Mouse (Mus musculus): ENCODE results near the gene Ncor2. TPM values are rescaled to one million over a fixed set of nuclear protein-coding genes. Genes with fewer than 3 reads are reported as not detected.

The Ncor2 gene
- polyA plus RNA-seq, 2 experiments, result 3.5 to 4.4 TPM

- Histone ChIP-seq H3K4me2 (ENCODE audit: low read depth) (no peak overlapping the region), H3K4me1 (replicated peaks; ENCODE audit: control insufficient read depth in 2 of 2, insufficient read depth in 2 of 2, low read length in 1 of 2) (no peaks in the 10 kb centered on the region; a peak in 1 of 4 replicates), H3K4me3 (ENCODE audit: insufficient read depth in 1 of 2, low read depth in 2 of 2, low read length in 2 of 2) (no peak overlapping the region), H3K27ac (no peak overlapping the region), H3K36me3 (replicated peaks; ENCODE audit: control insufficient read depth, insufficient read depth, low read depth) (no peaks in the 10 kb centered on the region), H3K9ac (replicated peaks) (no peak overlapping the region), H3K9me3 (ENCODE audit: control insufficient read depth, low read length) (no peaks in the 10 kb centered on the region), H3K27me3 (ENCODE audit: control insufficient read depth, insufficient read depth, low read length) (no peaks in the 10 kb centered on the region)
- no peak for DNase-seq (ENCODE audit: low read depth in 3 of 3, low spot score in 3 of 3)
- TF ChIP-seq CTCF (IDR thresholded peaks at IDR 0.05; ENCODE audit: low read depth) (no peak), EP300 (IDR thresholded peaks at IDR 0.05; ENCODE audit: low read depth) (no peak)
- ATAC-seq (ENCODE audit: insufficient read depth), result no peak
- WGBS (ENCODE audit: insufficient replicate concordance), result 78% methylated on average over 7 of the region's 7 CpGs
Observed at GRCm38 (mm10) chr5:125122049-125122448, 57.0 kb downstream of the Ncor2 start.

- 72% methylated on average over 17 of the region's 17 CpGs for WGBS (ENCODE audit: insufficient replicate concordance)
- no peak for DNase-seq (ENCODE audit: low read depth in 3 of 3, low spot score in 3 of 3)
- Histone ChIP-seq H3K4me2 (ENCODE audit: low read depth) (no peak overlapping the region), H3K27me3 (ENCODE audit: control insufficient read depth, insufficient read depth, low read length) (no peaks in the 10 kb centered on the region), H3K27ac (no peak overlapping the region), H3K4me1 (replicated peaks; ENCODE audit: control insufficient read depth in 2 of 2, insufficient read depth in 2 of 2, low read length in 1 of 2) (no peaks in the 10 kb centered on the region; a peak in 1 of 4 replicates), H3K4me3 (ENCODE audit: insufficient read depth in 1 of 2, low read depth in 2 of 2, low read length in 2 of 2) (no peak overlapping the region), H3K9me3 (ENCODE audit: control insufficient read depth, low read length) (no peaks in the 10 kb centered on the region), H3K9ac (replicated peaks) (no peak overlapping the region), H3K36me3 (replicated peaks; ENCODE audit: control insufficient read depth, insufficient read depth, low read depth) (no peaks in the 10 kb centered on the region; the same call in 1 of the 2 replicates)
- no peak for ATAC-seq (ENCODE audit: insufficient read depth)
- TF ChIP-seq CTCF (IDR thresholded peaks at IDR 0.05; ENCODE audit: low read depth), result no peak
- no peak for TF ChIP-seq EP300 (IDR thresholded peaks at IDR 0.05; ENCODE audit: low read depth)
Observed at GRCm38 (mm10) chr5:125120517-125121303, 58.3 kb downstream of the Ncor2 start.

GRCm38 (mm10) chr5:125117238-125117637 lies 61.8 kb downstream of the Ncor2 start:
- no peaks in the 10 kb centered on the region for H3K27me3 ChIP-seq (ENCODE audit: control insufficient read depth, insufficient read depth, low read length)
- H3K4me3 ChIP-seq (ENCODE audit: insufficient read depth in 1 of 2, low read depth in 2 of 2, low read length in 2 of 2), result no peak overlapping the region
- no peak overlapping the region for H3K27ac ChIP-seq
- DNase-seq (ENCODE audit: low read depth in 3 of 3, low spot score in 3 of 3) (no peak), ATAC-seq (ENCODE audit: insufficient read depth) (no peak)
- H3K36me3 ChIP-seq (replicated peaks; ENCODE audit: control insufficient read depth, insufficient read depth, low read depth), result no peaks in the 10 kb centered on the region; the same call in 1 of the 2 replicates
- WGBS (ENCODE audit: insufficient replicate concordance), result 77% methylated on average over 5 of the region's 5 CpGs
- no peaks in the 10 kb centered on the region for H3K4me1 ChIP-seq (replicated peaks; ENCODE audit: control insufficient read depth in 2 of 2, insufficient read depth in 2 of 2, low read length in 1 of 2)
- H3K9me3 ChIP-seq (ENCODE audit: control insufficient read depth, low read length), result no peaks in the 10 kb centered on the region
- H3K9ac ChIP-seq (replicated peaks), result no peak overlapping the region
- no peak overlapping the region for H3K4me2 ChIP-seq (ENCODE audit: low read depth)
- TF ChIP-seq EP300 (IDR thresholded peaks at IDR 0.05; ENCODE audit: low read depth), result no peak
- TF ChIP-seq CTCF (IDR thresholded peaks at IDR 0.05; ENCODE audit: low read depth), result no peak

- no peaks in the 10 kb centered on the region; the same call in 1 of the 2 replicates for H3K36me3 ChIP-seq (replicated peaks; ENCODE audit: control insufficient read depth, insufficient read depth, low read depth)
- DNase-seq (ENCODE audit: low read depth in 3 of 3, low spot score in 3 of 3), result no peak
Observed at GRCm38 (mm10) chr5:125113029-125113428, 66.0 kb downstream of the Ncor2 start.

GRCm38 (mm10) chr5:125112588-125112987 lies 66.4 kb downstream of the Ncor2 start:
- Histone ChIP-seq H3K36me3 (replicated peaks; ENCODE audit: control insufficient read depth, insufficient read depth, low read depth) (no peaks in the 10 kb centered on the region; the same call in 1 of the 2 replicates), H3K4me3 (ENCODE audit: insufficient read depth in 1 of 2, low read depth in 2 of 2, low read length in 2 of 2) (no peak overlapping the region), H3K27ac (no peak overlapping the region), H3K27me3 (ENCODE audit: control insufficient read depth, insufficient read depth, low read length) (no peaks in the 10 kb centered on the region), H3K4me1 (replicated peaks; ENCODE audit: control insufficient read depth in 2 of 2, insufficient read depth in 2 of 2, low read length in 1 of 2) (no peaks in the 10 kb centered on the region), H3K4me2 (ENCODE audit: low read depth) (no peak overlapping the region), H3K9me3 (ENCODE audit: control insufficient read depth, low read length) (no peaks in the 10 kb centered on the region), H3K9ac (replicated peaks) (no peak overlapping the region)
- ATAC-seq (ENCODE audit: insufficient read depth) (no peak), DNase-seq (ENCODE audit: low read depth in 3 of 3, low spot score in 3 of 3) (no peak)
- 72% methylated on average over 1 of the region's 1 CpGs for WGBS (ENCODE audit: insufficient replicate concordance)
- TF ChIP-seq CTCF (IDR thresholded peaks at IDR 0.05; ENCODE audit: low read depth) (no peak), EP300 (IDR thresholded peaks at IDR 0.05; ENCODE audit: low read depth) (no peak)

More at GRCm38 (mm10) chr5:125113029-125113428, 66.0 kb downstream of the Ncor2 start:
- ATAC-seq (ENCODE audit: insufficient read depth), result no peak
- H3K27ac ChIP-seq, result no peak overlapping the region
- no peak overlapping the region for H3K4me2 ChIP-seq (ENCODE audit: low read depth)
- no peaks in the 10 kb centered on the region for H3K27me3 ChIP-seq (ENCODE audit: control insufficient read depth, insufficient read depth, low read length)
- 67% methylated on average over 5 of the region's 5 CpGs for WGBS (ENCODE audit: insufficient replicate concordance)
- H3K9me3 ChIP-seq (ENCODE audit: control insufficient read depth, low read length), result no peaks in the 10 kb centered on the region
- no peaks in the 10 kb centered on the region for H3K4me1 ChIP-seq (replicated peaks; ENCODE audit: control insufficient read depth in 2 of 2, insufficient read depth in 2 of 2, low read length in 1 of 2)
- no peak overlapping the region for H3K4me3 ChIP-seq (ENCODE audit: insufficient read depth in 1 of 2, low read depth in 2 of 2, low read length in 2 of 2)
- H3K9ac ChIP-seq (replicated peaks), result no peak overlapping the region
- TF ChIP-seq CTCF (IDR thresholded peaks at IDR 0.05; ENCODE audit: low read depth), result no peak

Data from liver, embryonic 14.5 days (tissue).